Mouse (Mus musculus): ENCODE results near the gene Gmcl1.

The Gmcl1 gene

DNA sequence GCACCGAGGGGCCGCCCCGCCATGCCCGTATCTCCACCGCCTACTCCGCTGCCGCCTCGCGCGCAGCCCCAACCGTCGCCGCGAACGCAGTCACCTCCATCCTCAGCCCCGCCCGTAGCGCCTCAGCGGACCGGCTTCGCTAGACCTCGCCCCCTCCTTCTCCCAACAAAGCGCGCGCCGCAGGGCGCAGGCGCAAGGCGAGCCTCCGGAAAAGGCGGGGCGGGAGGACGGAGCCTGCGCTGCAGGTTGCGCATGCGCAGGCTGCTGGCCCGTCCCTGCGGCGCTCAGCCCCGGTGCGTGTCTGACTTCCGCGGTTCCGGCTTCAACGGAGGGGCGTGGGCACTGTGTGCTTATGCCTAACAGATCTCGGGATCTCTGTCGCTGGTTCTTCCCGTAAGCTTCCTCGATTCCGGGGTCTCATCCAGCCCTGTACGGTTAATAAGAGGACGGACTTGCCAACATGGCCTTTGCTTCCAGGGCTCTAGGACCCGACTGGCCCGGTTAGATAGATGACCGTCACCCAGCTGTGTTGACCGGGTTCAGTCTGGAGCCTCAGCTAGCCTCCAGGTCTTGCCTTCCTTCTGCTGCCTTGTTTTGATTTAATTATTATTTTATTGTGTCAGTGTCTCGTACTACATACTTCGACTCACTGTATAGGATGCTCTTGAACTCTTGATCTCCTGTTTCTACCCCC lies at the start of gene Gmcl1:
Gene Gmcl1 (minus strand): TSS at position 201 of the 694 bp plus-strand sequence.
- in situ Hi-C loops (cut with MboI, MseI): no loop called here

DNA sequence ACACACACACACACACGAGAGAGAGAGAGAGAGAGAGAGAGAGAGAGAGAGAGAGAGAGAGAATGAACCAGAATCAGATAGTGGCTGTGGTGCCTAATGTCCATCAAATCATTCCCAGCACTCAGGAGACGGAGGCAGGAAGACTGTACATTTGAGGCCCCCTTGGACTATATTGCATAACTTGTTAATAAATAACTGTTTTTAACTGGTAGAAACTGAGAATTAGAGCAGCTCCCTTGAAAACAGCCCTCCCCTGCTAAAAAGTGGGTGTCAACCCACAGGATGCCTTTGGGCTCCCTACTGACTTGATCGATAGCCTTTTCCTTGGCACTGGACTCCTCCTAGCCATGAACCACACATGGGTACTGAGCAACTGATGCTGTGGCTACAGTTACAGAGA lies 49.2 kb upstream of the Gmcl1 start:
- in situ Hi-C loops (cut with MboI, MseI): no loop called here

DNA sequence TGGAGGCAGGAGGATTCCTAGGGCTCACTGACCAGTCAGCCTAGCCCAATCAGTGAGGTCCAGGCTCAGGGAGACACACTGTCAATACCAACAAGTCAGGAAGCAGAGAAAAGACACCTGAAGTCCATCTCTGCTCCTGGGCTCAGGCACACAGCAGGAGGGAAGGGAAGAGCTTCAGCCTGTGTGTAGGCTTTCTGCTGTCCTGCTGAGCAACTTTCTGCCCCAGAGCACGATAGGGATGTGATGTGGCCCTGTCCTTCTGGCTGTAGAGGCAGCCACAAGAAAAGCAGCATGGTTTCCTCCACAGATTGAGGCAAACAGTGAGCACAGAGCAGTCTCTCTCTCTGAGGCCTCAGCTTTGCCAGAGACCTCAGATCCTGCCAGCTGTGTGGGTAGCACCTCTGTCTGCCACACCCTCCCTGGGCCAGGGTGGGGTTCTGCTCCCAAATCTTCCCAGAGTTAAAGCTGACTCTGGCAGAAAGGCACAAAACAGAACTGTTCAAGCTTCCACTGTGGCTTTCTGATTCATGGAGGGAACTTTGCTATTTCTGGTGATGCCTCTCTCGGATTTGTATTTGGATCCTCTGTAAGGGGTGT lies 48.3 kb upstream of the Gmcl1 start:
- in situ Hi-C loops (cut with MboI, MseI): no loop called here

DNA sequence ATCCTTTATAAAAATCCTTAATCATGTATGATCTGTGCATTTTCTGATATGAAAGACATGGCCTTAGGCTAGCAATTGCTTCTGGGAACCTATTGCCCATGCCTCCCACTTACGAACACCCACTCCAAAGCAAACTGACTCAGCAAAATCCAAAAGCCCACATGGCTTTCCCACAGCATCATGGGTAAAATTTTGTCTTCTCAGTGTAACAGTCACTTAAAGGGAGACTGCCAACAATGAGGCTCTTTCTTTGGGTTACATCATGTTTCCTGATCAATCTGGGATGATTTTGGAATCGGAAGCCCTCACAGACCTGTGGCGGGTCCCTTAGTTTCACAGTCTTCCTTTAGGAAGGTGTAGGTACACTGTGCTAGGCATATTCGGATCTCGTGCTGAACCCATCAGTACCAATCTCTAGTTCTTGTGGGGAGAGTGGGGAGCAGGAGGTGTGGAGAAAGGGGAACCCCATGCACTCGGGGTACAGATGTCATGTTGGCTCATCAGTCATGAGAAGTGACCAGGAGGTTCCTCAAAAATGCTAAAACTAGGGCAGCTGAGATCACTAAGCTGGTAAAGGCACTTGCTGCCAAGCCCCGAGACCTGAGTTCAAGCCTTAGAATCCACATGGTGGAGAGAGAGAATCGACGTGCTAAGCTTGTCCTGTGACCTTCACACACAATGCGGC lies 45.9 kb upstream of the Gmcl1 start:
- in situ Hi-C loops (cut with MboI, MseI): no loop called here

DNA sequence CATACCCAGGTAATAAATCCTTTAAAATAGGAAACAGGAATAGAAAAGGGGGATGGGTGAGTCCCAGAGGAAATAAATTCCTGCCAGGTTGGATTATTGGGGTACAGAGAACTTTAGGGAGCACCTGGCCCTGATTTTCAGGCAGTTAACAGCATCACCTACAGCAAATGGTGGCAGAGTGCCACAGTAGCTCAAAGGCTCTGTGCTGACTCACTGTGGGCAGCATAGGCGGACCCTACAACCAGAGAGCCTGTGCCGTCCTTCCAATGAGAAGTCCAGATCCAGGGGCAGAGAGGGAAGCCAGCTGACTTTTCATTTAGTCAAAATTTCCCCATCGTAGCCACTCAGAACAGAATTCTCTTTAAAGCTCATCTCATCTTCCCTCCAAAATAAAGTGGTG lies 44.0 kb upstream of the Gmcl1 start:
- in situ Hi-C loops (cut with MboI, MseI): no loop called here

DNA sequence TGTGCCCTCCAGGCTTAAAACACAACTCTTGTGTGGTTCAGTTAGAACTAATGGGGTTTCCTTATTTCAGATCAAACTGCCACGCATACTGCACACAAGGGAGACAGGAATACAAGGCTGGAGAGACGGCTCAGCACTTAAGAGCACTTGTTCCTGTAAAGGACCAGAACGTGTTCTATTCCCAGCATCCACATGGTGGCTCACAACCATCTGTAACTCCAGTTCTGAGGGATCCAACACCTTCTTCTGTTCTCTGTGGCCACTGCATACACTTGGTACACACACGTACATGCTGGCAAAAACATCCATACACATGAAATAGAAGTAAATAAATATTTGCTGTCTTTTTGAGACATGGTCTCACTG lies 43.5 kb upstream of the Gmcl1 start:
- in situ Hi-C loops (cut with MboI, MseI): no loop called here

DNA sequence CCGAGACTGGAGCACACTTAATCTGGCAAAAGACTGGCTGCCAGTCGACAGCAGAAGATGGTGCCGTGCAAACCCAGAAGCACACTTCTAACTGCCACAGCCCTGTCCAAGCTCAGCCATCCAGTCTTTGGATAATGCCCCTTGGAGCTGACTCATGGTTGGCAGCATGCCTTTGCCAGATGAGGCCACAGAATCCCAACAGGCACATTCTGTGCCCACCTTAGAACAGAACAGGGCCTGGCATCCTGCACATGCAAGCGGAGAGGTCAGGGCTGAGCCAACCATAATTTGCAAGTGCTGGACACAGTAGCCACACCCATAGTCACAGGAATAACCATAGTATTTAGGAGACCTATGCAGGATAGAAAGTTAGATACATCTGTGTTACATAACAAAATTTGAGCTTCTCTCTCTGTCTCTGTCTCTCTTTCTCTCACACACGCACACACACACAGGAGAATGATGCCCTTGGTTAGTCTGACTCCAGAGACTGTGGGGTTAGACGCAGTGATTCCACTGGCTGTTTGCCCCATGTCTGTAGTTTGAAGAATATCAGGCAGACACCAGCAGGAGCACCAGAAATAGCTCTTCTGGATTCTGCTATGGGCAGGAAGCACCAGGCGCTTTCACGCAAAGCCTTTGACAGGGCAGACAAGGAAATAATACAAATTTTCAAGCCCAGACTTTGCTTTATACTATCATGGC lies 43.0 kb upstream of the Gmcl1 start:
- in situ Hi-C loops (cut with MboI, MseI): no loop called here

DNA sequence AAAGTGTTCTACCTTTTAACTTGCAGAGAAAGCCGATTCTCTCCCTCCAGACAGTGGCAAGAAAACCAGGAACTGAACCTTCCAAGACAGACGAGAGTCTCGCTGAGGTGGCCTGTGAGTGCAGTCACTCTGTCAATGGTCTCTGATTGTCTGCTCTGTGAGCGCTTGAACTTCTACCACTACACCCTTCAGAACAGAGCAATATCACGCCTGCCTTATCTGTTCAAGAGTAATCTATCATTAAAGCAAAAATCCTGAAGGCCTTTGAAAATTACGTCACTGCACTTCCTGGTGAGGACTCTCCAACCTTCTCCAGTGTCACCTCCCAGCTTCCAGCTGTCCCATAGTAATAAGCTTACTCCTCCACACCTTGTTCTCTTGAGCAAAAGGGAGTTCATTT lies 41.8 kb upstream of the Gmcl1 start:
- in situ Hi-C loops (cut with MboI, MseI): no loop called here

DNA sequence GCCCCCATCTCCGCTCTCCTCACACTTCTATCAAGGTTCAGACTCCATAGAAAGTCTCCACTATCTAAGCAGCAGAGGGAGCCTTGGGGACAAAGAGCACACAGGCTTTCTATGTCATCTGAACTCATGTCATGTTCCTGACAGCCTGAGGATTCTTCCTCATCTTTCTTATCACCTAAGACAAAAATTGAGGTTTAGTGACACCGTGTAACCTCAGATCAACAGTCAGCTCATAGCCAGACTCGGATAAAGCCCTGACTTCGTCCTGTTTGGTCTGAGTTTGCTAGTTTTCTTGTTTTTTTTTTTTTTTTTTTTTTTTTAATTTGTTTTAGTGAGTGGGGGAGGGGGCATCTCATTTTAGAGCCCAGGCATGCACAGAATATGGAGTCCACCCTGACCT lies 40.6 kb upstream of the Gmcl1 start:
- in situ Hi-C loops (cut with MboI, MseI): no loop called here

DNA sequence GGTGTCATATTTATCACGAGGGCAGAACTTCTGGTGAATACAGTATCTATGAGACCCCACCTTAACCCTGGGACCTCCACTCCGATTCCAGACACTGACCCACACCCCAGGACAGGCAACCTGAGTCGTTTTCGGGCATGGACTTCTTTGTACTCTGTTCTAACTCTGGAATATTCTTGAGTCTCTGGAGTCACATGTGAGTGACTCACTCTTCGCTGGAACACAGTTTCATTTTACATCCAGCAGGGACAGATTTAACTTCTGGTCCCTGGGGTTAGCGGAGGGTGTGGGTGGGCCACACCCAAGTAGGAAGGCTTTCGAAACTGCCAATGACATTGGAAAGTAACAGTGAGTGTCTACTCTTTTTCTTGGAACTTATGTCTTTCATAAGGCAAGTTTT lies 39.4 kb upstream of the Gmcl1 start:
- in situ Hi-C loops (cut with MboI, MseI): no loop called here

DNA sequence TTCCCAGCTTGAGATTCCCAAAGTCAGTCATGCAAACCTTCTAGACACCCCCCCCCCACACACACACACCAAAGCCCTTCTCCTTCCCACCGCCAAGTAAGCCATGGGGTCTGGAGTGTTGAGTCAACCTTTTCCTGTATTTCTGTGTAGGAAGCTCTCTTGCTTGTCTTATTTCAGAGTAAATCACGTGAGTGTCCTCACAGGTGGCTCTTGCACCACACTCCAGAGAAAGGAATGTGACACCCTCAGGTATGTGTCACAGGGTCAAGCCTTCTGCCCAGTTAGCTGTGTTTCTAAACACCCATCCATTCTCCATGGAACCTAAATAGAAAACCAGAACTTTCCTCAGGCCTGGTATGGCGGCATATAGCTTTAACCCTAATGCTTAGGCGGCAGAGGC lies 35.8 kb upstream of the Gmcl1 start:
- in situ Hi-C loops (cut with MboI, MseI): no loop called here

DNA sequence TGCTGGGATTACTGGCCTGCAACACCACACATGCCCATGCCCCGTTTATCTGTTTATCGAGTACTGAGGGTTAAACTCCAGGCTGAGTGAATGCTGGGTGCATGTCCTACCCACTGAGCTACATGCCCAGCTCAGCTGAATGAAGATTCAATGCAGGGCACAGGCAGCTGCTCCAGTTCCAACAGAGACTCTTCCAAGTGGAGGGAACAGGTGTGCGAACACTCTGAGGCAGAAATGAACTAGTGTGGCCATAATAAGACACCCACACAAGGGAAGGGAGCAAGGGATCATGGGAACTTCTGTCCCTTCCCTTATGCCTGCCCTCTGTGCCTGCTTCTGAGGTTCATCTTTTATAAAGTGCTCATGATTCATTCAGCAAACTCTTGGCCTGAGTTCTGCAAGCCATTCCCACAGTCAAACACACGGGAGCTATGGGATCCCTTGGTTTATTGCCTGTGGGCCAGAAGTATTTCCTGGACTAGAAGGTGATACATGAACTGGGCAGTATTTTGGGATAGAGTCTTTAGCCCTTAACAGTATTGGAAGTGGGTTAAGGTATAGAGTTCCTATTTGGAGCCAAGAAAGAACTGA lies 35.1 kb upstream of the Gmcl1 start:
- in situ Hi-C loops (cut with MboI, MseI): no loop called here

DNA sequence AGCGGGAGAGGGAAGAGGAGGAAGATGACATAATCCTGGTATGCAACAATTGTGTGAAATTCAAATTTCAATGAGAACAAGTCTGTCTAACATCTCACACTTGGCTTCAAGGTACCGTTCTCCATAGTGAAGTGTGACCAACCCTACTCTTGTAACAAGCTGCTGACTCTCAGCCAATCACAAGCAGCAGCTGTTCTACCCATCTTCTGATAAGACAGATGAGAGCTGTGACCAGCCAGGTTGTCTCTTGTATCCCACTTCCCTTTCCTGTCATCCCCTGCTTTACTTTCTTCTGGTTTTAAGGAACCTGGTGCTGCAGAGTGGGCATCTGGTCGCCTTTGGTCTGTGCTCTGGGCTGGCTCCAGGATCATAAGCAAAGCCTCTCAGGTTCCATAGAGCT lies 34.3 kb upstream of the Gmcl1 start:
- in situ Hi-C loops (cut with MboI, MseI): no loop called here

DNA sequence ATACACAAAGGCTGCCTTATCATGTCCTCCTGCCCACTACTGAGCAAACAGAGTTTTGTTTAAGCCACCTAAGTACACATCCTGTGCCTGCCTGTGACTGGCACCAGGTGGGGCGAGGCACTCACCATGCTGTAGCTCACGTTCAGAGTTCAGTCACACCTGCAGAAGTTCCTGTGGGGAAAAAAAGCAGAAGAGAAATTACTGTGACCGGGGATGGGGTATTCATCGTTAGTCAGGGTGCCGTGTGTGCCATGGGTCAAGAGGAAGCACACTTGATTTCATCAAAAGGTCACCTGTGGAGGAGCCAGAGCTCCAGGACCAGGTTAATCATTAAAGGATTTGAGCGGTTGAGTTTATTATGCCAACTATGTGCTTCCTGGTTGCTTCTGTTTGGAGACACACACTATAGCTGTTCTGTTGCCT lies 32.5 kb upstream of the Gmcl1 start:
- in situ Hi-C loops (cut with MboI, MseI): no loop called here

DNA sequence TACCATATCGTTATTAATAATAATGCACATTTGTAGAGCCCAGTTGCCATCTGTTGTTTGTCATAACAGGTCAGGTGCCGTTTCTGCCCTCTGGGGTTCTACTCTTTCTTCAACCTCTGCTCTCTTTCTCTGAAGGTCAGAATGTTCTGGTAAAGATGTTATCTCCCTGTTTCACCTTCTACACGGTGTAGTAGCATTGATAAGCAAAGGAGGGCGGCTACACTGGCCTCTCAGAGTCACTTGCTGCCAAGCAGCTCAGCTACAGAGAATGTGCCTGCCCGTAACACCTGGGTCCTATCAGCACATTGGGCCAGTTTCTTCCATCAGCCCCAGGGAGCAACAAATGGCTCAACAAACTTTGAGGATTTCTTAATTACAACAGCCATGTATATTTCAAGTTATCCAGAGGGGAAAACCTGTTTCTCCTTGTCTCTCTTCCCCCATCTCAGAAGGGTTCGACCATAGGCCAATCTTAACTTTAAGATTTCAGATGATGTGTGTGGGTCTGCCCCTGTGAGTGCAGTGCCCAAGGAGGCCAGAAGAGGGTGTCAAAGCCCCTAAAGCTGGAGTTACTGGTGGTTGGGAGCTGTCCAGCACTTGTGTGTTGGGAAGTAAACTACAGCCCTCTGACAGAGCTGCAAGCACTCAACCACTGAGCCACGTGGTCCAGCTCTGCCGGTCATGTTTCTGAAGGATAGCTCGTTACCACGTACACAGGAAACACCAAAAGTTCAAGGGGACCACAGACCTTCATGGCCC lies 21.1 kb upstream of the Gmcl1 start:
- in situ Hi-C loops (cut with MboI, MseI): loop anchor here (5.0 kb wide), 4 partner anchors 43 to 163 kb away; no protein-coding TSS in a partner anchor

DNA sequence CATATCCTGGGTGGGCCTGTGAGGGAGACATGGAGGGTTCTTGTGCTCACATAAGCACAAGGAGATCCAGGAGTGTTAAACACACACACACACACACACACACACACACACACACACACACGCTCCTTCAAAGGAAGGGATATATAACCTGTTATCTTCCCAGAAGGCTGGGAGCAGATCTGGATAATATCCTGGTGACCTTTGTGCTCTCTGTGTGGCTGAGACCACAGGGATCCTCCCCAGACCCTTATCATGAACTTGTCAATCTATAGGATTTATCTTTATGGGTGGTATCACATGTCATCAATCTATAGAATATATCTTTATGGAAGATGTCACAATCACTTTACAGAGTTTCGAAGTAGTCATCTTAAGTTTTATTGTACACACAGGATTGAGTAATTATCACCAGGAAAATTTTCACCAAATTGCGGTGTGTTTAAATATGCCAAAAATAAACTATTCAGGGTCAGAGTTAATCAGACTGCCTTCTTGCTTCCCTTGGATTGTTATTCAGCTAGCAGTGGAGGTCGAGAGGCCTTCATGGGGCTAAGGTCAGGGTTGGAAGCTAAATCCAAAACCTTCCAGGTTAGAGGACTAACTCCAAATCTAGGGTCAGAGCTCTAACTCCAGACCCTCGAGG lies 19.8 kb upstream of the Gmcl1 start:
- in situ Hi-C loops (cut with MboI, MseI): loop anchor here (5.0 kb wide), 4 partner anchors 44 to 164 kb away; no protein-coding TSS in a partner anchor

DNA sequence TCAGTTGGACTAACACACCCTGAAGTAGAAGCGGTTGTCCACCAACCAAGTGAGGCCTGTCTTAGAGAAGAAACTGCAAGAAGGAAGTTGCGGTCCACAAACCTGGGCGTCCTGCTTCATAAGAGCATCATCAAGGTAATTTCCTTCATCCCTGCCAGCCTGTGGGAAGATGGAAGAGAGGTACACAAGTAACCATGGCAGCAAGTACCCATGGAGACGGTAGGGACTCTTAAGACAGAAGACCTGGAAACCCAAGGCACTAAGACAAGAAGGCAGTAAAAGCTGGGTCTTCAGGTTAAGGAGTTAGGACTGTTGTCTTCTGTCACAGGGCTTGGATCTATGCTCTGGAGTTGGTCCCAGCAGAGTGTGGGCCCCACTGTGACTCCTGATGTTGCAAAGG lies 17.8 kb upstream of the Gmcl1 start:
- in situ Hi-C loops (cut with MboI, MseI): loop anchor here (5.0 kb wide), 4 partner anchors 46 to 166 kb away; no protein-coding TSS in a partner anchor

DNA sequence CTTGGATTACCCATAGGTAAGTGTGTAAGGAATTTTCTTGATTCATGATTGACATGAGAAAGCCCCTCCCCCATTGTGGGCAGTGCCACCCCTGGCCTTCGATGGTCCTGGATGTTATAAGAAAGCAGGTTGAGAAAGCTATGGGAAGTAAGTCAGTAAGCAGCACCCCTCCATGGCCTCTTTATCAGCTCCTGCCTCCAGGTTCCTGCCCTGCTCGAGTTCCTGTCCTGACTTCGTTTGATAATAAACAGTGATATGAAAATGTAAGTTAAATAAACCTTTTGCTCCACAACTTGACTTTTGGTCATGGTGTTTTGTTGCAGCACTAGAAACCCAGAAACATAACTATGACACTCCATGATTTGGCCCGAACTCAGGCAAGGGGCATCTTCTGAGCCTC lies 16.6 kb upstream of the Gmcl1 start:
- in situ Hi-C loops (cut with MboI, MseI): loop anchor here (5.0 kb wide), 4 partner anchors 47 to 167 kb away; no protein-coding TSS in a partner anchor

DNA sequence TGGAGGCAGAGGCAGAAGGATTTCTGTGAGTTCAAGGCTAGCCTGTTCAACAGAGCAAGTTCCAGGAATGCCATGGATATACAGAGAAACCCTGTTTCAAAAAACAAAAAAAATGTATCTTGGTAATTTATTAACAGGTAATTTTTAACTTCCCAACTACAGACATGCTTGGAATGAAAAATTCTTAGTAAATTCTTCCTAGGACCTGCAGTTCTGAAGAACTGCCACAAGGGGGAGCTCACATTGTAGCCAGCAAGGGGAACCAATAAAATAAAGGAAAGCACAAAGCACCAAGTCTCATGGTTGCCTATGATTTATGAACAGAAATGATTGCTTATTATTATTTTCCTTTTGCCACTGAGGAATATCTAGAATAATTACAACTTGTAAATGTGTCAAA lies 14.0 kb upstream of the Gmcl1 start:
- in situ Hi-C loops (cut with MboI, MseI): no loop called here

DNA sequence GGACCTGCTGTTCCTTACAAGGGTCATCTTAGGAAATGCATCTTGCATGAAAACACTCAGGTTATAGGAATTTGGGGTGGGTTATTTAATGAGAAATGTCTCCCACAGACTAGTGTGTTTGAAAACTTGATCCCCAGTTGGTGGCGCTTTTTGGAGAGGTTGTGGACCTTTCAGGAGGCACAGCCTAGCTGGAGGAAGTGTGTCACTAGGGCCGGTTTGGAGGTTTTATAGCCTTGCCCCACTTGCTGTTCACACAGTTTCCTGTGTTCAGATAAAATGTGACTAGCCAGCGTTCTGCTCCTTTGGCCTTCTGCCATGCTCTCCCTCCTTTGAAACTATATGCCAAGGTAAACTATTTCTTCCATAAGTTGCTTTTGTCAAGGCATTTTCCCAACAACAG lies 7.5 kb upstream of the Gmcl1 start:
- in situ Hi-C loops (cut with MboI, MseI): no loop called here

DNA sequence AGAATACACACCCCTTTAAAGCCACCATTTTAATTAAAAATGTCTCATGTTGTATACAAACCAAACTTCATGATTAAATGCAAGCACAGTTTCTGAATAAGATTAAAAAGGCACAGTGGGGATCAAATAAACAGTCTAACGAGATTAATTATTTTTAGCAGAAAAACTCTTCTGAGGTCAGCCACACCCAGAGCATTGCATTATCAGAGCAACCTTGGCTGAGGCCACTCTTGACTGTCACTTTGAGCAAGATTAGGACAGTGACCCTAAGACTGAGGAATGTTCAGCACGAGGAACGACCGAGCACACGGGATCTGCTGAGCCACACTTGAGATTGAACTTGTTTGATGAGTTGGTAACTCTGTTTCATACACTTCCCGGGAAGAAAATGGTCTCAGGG lies 3.6 kb upstream of the Gmcl1 start:
- in situ Hi-C loops (cut with MboI, MseI): no loop called here
